Mouse (Mus musculus) adrenal gland, adult 8-10 months (tissue): ENCODE measurements around the gene Vps18. TPM values are rescaled to one million over a fixed set of nuclear protein-coding genes. Genes with fewer than 3 reads are reported as not detected.

ENCODE experiments used
- DNase-seq: peaks from one replicate; pipeline ENCODE4 v3.0.0; 2022
- total RNA-seq, 4 experiments: library from RNA; stranded (reverse); gene quantifications; 2 replicates each; pipeline ENCODE4 v1.2.4; 2022

The Vps18 gene
- total RNA-seq, 4 experiments from 2014 or later, result 27.2 to 29.5 (median 27.7) TPM

DNA sequence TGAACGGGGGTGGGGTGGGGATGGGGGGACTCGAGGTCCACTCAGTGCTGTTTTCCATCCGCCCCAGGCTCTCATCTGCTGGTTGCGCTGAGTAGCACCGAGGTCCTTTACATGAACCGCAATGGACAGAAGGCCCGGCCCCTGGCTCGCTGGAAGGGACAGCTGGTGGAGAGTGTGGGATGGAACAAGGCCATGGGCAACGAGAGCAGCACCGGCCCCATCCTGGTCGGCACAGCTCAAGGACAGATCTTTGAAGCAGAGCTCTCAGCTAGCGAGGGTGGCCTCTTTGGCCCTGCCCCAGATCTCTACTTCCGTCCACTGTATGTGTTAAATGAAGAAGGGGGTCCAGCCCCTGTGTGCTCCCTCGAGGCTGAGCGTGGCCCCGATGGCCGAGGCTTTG is 4.3 kb downstream of the Vps18 start:
- no peak for DNase-seq

DNA sequence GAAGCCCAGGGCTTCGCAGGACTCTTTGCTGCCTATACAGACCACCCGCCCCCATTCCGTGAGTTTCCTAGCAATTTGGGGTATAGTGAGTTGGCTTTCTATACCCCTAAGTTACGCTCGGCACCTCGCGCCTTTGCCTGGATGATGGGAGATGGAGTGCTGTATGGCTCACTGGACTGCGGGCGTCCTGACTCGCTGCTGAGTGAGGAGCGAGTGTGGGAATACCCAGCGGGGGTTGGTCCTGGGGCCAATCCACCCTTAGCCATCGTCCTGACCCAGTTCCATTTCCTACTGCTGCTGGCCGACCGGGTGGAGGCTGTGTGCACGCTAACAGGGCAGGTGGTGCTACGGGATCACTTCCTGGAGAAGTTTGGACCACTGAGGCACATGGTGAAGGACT is 4.8 kb downstream of the Vps18 start:
- no peak for DNase-seq

DNA sequence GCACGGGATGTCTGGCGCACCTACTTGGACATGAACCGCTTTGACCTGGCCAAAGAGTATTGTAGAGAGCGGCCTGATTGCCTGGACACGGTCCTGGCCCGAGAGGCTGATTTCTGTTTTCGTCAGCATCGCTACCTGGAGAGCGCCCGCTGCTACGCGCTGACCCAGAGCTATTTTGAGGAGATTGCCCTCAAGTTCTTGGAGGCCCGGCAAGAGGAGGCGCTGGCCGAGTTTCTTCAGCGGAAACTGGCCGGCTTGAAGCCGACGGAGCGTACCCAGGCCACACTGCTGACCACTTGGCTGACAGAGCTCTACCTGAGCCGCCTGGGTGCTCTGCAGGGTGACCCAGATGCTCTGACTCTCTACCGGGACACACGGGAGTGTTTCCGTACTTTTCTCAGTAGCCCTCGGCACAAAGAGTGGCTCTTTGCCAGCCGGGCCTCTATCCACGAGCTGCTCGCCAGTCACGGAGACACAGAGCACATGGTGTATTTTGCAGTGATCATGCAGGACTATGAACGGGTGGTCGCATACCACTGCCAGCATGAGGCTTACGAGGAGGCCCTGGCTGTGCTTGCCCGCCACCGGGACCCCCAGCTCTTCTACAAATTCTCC is 5.3 kb downstream of the Vps18 start:
- no peak for DNase-seq

DNA sequence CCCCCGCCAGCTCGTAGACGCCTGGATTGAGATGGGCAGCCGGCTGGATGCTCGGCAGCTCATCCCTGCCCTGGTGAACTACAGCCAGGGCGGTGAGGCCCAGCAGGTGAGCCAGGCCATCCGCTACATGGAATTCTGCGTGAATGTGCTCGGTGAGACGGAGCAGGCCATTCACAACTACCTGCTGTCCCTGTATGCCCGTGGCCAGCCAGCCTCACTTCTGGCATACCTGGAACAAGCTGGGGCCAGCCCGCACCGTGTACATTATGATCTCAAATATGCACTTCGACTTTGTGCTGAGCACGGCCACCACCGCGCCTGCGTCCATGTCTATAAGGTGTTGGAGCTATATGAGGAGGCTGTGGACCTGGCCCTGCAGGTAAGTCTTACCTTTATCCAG is 5.9 kb downstream of the Vps18 start:
- DNase-seq, result no peak

DNA sequence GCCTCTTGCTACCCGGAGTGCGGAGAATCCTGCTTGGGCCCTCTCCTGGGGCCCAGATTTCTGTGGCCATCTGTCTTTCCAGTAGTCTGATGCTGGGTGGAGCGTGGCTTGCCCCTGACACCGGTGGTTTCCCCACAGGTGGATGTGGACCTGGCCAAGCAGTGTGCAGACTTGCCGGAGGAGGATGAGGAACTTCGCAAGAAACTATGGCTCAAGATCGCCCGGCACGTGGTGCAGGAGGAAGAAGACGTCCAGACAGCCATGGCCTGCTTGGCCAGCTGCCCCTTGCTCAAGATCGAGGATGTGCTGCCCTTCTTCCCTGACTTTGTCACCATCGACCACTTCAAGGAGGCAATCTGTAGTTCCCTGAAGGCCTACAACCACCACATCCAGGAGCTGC is 8.2 kb downstream of the Vps18 start:
- DNase-seq, result no peak

DNA sequence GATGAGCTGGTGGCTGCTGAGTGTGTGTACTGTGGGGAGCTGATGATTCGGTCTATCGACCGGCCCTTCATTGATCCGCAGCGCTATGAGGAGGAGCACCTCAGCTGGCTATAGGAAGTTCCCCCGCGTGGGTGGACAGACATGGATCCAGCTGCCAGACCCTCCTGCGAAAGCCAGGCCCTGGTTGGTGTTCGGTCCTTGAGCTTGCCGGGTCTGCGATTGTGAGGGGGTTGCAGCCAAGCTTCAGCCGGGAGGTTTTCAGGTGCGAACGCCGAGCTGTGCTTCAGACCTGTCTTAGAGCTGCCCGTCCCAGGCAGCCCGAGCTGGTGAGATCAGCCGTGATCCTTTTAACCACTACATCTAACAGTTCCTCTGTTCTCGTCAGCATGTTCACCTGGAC is 9.0 kb downstream of the Vps18 start:
- DNase-seq, result no peak

DNA sequence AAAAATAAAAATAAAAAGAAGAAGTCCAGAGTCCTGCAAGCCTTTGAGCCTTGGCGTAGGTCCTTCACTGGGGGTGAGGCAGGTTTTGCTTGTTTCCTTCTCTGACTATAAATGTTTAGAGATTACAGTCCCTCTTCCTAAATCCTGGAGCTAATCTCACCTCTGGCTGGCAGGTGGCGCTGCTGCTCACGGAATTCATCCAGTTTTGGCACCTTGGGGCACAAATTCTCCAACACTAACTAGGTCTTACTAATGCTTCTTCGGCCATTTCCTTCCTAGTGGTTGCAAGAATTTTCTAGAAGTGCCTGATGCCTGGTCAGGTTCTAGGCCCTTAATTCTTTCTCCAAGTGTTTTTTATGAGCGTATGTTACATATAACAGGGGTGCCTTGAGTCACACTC is 9.8 kb downstream of the Vps18 start:
- DNase-seq, result no peak

DNA sequence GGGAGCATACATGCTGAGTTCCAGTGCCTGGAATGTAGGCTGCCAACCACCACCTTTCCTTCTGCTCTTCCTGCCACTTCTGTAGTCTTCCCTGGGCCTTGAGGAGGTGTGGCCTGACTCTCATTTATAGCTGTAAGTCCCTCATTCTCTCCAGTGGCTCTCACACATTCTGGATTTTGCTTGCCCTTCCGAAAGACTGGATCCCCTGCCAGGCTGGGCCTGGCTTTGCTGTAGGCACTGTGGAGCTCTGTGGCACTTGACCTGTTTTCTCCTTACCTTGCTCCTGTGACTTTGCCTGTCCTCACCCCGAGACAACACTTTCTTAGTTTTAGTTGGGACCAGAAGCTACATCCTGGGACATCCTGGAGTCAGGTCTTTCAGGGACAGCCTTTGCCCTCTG is 10.3 kb downstream of the Vps18 start:
- no peak for DNase-seq

DNA sequence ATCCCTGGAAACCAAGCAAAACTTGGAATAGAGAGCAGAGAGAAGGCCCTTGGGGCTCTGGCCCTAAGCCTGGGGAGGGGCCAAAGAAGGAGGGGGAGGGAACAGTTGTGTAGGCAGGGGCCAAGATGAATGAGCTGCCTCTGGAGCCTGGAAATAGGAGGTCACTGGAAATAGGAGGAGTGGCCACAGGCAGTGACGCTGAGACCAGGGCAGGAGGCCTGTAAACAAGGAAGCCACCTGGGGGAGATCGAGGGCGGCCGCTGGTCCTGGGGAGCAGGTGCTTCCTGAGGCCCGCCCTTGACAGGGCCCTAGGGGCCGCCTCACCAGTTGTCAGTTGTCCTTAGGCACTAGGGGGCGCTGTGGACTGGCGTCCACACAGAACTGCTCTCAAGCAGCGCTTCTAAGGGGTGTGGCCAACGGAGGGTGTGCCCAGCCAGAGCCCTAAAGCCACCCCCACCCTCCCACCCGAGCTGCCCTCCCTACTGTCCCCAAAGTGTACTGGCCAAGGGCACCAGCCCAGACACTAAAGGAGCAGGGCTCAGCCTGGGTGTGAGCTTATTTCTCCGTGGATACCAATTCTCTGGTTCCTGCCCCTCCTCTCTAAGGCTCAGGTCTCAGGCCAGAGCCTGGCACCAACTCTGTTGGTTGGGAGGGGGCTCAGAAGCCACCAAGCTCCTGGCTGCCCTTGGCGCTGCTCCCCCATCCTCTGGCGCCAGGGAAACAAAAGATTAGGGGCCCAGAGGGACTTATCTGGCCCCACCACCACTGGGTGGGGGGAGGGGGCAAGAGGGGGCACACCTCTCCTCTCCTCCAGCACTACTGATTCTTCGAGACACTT is 11.7 kb downstream of the Vps18 start:
- DNase-seq, result peak; percentile 76

DNA sequence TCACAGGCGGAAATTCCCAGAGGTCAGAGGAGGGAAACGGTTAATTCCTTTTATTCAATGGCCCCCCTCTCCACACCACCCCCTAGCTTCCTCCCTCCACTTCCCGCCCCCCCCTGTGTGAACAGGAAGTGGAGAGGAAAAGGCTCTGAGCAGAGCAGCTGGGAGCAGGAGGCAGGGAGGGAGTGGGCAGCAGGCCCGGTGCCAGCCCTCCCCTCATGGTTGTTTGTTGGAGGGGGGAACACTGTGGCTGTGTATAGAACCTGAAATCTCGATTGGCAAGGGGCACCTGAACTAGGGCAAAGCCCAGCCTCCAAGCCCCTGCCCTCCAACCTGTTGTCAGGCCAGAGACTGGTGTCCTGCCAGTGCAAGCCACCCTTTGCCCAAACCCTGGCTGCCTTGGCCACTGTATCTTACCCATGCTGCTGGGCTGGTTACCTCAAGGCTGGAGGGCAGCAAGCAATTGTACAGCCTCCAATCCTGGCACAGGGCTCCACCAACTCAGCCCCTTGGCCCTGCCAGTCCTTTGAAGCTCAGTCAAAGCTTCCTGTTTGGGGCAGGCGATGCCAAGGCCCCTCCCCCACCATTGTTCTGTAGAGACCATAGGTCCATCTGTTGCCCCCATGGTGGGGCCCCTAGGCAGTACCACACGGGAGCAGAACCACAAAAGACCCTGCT is 12.4 kb downstream of the Vps18 start:
- DNase-seq, result peak; percentile 52

DNA sequence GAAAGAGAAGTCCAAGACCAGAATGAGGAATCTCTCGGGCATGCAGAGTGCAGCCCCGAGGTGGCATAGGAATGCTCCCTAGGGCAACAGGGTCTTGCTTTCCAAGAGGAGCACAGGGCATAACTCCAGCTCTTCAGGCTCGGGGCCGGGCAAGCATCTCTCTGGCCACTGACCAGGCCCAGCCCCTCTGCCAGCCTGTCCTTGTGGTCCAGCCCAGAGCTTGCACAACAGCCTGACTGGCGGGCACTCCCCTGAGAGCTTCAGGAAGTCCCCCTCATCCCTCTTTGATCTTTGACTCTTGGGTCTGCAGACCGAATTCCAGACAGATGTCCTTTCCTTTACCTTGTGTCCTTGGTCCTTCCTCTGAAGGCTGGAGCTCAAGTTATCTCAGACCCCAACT is 14.3 kb downstream of the Vps18 start:
- peak; percentile 51 for DNase-seq

DNA sequence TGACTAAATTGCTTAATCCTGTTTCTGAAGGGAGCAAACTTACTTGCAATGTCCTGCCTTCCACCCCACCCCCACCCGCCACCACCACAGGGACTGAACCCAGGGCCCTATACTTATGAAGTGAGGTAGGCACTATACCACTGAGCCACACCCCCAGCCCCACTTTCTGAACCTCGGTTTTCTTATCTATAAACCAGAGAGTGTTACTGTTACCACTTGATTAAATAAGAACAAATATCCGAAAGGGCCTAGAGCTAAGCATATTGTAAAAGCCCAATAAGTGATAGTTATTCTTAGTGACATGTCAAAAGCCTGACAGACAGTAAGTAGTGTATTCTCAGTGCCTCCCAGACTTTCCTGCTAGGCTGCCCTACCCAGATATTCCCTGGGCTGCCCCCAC is 15.9 kb downstream of the Vps18 start:
- no peak for DNase-seq

DNA sequence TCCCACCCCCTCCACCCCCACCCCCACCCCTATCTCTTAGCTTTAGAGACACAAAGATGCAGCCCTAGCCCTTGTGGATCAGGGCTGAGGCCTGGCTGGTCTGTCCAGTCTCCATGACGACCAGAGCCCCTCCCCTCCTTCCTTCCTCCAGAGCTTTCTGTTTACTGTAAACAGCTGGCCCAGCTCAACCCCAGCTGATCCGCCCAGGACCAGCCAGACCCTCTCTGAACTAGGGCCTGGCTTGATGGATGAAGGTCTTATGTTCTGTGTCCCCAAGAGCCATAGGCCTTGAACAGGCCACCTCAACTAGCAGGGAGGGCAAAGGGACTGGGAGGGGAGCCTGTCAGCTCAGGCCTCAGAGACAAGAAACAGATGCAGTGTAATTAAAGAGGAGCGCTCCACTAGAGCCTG is 16.3 kb downstream of the Vps18 start:
- no peak for DNase-seq

DNA sequence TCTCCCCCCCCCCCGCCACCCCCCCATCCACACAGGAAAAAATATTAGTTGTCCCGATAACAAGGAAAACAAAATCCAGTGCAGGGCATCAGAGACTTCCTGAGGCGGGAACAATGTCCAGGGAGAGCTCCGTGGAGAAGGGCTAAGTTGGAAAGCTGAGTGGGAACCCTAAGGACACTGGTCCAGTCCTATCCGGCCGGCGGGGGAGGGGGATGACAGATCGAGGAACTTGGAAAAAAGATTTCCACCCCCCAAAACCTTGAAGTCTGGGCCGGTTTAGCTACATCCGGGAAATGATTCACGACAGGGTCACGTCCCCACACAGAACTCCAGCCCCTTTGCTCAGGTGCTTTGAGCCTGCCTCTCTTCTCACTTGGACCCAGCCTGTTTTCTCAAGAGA is 23.0 kb downstream of the Vps18 start:
- no peak for DNase-seq

DNA sequence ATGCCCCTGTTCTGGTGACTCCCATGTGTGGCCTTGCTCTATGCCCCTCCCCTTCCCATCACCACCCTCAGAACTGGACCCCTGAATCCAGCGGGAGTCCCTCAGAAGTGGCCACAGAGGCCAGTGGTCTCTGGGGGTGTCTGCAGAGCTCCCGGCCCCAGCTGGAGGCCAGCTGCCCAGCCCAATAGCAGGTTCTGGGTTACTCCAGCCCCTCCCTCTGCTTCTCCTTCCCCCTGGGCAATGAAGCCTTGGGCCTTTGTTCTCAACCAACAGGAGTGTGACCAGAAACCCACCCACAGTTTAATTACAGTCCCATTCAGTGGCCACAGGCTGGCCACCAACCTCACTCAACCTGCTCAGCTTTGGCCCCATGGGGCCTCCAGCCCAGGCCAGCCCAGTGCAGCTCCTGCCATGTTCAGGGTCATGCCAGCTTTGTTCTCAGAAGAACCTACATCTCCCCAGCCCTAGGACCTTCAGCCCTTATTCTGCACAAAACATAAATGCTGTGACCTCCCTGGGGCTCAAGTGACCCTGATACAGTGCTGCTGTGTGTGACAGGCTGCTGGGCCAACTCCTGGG is 23.9 kb downstream of the Vps18 start:
- DNase-seq, result no peak

DNA sequence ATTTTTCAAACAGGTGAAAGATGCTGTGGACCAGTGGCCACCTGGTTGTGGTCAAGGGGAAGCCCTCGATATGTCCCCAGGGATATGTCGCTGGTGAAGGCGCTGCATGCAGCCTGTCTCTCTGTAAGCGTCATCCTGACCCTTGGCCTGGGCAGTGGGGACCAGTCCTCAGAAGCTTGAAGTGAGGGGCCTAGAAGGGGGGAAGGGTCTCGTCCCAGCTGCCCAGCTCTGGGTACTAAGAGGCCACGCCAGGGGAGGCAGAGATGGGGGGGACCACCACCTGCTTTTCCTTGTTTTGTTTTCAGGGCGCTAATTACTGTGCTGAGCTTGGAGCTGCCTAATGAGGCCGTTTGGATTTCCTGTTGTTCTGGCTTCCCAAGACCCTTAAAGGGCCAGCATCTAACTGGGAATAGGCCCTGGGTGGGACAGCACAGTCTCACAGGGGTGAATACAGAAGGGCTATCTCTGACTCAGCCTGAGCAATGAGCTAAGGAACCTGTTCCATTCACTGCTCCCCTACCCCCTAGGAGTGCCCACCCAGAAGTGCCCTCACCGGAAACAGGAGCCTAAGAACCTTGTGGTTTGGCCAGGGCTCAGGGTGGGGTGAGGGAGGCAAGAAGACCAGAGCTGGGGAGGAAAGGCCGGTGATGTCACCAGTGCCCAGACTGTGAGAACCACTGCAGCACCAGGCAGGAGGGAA is 25.4 kb downstream of the Vps18 start:
- no peak for DNase-seq

DNA sequence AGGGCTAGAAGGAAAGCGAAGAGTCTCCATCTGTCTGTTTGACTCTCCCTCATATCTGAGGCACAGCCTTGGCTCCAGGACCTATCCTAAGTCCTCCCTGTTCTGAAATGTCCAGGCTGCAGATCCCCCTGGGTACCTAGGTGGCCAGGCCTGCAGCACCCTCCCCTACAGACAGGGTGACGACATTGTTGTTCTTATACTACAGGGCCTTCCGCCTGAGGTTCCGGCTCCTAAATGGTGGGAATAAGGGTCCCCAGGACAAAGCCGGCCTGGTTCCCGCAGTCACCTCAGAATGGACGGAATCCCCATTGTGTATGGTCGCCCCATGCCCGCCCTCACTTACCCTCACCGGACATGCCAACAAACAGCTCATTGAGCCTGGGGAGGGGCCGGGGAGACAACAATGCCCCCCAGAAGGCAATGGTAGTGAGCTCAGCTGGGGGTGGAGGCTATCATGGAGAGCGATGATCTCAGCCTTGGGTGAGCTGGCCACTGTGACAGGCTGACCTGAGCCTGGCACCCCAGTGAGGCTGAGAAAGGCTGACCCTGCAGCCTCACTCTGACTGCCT is 26.3 kb downstream of the Vps18 start:
- DNase-seq, result no peak

DNA sequence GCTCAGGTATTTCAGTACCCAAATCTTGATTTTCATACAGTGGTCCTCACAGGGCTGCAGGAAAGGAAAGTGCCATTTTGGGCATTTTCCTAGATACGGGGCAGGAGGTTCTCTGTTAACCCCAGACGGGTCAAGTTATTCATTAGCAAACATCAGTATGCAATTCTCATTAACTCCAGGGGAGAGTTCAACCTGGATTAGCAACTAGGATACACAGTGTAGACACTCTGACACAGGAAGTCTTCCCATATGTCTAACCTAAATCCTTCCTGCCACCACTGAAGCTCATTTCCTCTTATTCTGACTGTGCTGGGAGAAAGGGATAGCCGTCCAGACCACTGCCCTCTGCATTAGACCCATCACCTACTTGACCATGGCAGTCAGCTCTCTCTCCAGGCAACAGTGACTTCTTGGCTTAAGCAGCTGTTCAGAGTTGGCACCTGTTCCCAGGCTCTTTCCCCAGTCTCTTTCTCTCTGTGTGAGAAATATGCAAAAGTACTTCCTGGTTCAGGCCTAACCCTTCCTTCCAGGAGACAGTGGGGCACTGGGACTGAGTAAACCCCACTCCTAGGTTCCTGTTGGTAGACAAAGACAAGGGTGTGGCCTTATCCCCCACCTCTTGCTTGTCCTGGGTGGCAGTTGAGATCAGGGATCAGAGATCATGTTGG is 29.6 kb downstream of the Vps18 start:
- DNase-seq, result no peak

DNA sequence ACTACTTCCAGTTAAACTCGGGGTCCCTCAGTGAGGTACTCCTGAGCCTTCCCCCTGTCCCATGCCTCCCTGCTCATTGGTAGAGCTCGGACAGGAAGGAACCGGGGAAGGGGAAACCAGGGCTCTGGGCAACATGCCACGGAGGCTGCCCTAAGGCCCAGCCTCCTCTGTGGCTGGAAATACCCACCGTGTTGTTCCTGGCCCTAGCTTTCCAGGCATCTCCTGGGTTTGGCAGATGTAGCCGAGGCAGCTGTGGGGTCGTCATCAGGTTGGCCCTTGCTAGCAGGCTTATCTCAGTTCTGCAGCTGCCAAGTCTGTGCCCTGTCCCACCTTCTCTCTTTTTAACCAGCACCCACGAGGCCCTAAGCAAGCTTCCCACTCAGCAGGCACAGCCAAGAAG is 32.0 kb downstream of the Vps18 start:
- no peak for DNase-seq

DNA sequence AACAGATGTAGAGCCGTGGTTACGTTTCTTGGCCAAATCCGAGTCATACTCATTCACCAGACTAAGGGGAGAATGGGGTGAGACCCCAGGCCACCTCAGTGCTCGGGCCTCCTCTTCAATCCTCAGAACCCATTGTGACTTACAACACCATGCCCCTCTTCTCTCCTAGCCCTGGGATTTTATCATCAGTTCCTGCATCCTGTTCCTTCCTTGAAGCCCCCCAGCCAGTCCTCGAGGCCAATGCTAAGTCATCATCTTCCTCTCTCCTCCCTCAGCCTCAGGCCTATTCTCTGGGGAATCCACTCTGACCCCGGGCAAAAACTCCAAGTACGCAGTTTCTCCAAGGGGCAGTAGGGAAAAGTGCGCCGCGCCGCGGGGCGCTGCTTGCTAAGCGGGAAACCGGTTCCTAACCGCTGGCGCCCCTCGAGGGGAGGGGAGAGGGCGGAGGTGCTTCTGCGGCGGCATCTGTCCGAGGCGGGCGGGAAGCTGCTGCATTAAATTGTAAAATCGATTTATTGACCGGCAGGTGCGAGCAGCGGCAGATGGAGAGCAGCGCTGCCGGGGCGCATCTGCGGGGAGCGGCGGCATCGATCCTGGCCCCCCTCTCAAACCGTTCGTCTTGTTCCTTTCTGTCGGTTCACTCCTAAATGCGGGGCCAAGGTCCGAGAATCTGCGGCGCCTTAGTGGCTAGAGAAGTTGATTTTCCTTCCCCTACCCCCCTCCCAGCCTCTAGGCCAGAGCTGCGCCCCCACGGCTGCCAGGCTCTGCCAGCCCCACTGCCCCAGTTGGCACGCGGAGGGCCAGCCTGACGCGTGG is 33.4 kb downstream of the Vps18 start:
- no peak for DNase-seq
